Mouse (Mus musculus) heart, postnatal 14 days (tissue): ENCODE results near the gene H13. TPM values are rescaled to one million over a fixed set of nuclear protein-coding genes. Genes with fewer than 3 reads are reported as not detected.
"Not testable (repeated sequence)": the region's sequence is repeated elsewhere in the genome, so short reads cannot be mapped to it uniquely, and the experiment has no call there.

ENCODE experiments used
- DNase-seq, 2 experiments: peaks; one replicate each; pipeline ENCODE4 v3.0.0; 2021 to 2022
- intact Hi-C: fragments of 180-260 bp; cut with DNase I; formaldehyde crosslinking; loops from one replicate; pipeline ENCODE4 v1.15.1; 2025
- total RNA-seq, 2 experiments: library from RNA; stranded (reverse); gene quantifications; 2 replicates each; pipeline ENCODE4 v1.2.3; 2021

Gene H13
- total RNA-seq, 2 experiments from 2014 or later, result 38.7 to 42.4 TPM

GRCm38 (mm10) chr2:152653874-152654715 is 15.2 kb upstream of the H13 start:
- DNase-seq, result peak; percentile 46 to 53

GRCm38 (mm10) chr2:152657398-152657797 is 11.9 kb upstream of the H13 start:
- DNase-seq, result peak; percentile 53 to 65
- intact Hi-C loops, result loop anchor here (1.0 to 5.0 kb wide), 2 partner anchors 42 to 105 kb away; no protein-coding TSS in a partner anchor

More at GRCm38 (mm10) chr2:152653874-152654715, 15.2 kb upstream of the H13 start:
- intact Hi-C loops, result no loop called here

- intact Hi-C loops, result loop anchor here (10.0 kb wide), 1 partner anchor 206 kb away; no protein-coding TSS in a partner anchor
- DNase-seq, result no peak
These were observed 8.1 kb upstream of the H13 start for GRCm38 (mm10) chr2:152661163-152661562.

DNA sequence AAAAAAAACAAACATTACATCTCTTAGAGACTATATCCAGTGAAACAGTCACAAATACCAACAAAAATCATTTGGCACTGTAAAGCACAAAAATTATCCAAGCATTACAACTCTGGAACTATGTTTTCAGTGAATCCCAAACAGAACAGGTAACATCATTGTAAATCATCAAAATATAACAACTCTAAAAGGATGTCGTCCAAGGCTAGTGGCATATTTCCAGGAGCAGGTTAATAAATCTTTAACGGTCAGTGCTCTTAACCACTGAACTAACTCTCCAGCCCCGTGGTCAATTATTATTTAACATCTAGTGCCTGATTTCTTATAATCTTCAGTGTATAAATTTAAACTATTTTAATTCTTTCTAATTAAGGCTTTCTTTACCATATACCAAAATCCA is 3.1 kb upstream of the H13 start:
- intact Hi-C loops, result loop anchor here (10.0 kb wide), 1 partner anchor 211 kb away; no protein-coding TSS in a partner anchor
- not testable (repeated sequence) for DNase-seq

DNA sequence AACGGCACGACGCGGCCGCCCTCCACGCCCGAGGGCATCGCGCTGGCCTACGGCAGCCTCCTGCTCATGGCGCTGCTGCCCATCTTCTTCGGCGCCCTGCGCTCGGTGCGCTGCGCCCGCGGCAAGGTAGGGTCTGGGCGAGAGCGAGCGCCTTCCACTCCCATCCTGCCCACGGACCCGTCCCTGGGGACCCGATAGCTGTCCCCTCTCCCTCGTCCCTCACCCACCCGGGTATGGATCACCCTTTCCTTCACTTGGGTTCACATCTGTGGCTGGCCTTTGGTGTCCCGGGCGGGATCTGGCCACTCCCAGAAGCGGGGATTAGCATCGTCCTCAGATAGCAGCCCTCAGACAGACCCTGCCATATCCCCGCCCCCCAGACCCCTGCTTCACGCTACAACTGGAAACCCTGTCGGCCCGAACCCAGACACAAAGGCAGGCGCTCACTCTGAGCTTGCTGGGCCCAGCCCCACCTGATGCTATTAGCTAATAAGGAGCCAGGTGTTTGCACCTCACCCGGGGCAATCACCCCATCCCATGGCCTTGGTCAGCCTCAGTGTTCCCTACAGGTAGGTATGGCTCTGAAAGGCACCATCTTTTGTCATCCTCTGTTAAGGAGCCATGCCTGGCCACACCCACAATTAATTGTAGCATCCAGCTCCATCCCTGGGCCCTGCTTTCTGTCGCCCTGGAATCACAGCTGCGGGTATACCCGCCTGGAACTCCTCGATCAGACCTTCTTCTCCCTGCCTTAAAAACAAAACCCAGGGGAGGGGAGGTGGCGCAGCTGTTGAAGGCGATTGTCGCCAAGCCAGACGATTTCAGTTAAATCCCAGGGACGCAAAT is 601 bp downstream of the H13 start:
- peak in 1 of 2 experiments; percentile 23 for DNase-seq

GRCm38 (mm10) chr2:152670983-152671641 is 1.9 kb downstream of the H13 start:
- DNase-seq, result no peak
- intact Hi-C loops, result loop anchor here (10.0 kb wide), 1 partner anchor 344 kb away; the partner anchor contains the start of gene Pdrg1

More for the DNA sequence above, 601 bp downstream of the H13 start:
- intact Hi-C loops, result loop anchor here (10.0 kb wide), 2 partner anchors 215 to 345 kb away; partner anchors contain the start of gene Pdrg1

DNA sequence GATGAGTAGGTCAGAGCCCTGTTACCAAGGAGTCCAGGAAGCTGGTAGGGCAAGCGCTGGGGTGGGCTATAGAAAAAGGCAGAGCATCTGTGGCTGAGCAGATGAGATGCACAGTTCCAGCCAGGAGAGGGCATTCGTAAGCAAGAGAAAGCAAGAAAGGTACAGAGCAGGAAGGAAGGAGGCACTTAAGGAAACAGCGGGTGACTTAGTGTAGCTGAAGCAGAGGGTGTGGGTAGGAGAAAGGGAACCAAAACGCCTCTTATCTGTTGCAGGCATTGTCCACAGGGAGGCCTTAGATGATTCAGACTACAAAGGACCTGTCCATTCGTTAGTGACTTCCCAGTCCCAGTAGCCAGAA is 2.4 kb downstream of the H13 start:
- intact Hi-C loops, result loop anchor here (10.0 kb wide), 1 partner anchor 343 kb away; the partner anchor contains the start of gene Pdrg1
- DNase-seq, result peak in 1 of 2 experiments; percentile 44

- DNase-seq, result no peak
- intact Hi-C loops, result loop anchor here (10.0 kb wide), 1 partner anchor 343 kb away; the partner anchor contains the start of gene Pdrg1
These were observed 2.9 kb downstream of the H13 start for GRCm38 (mm10) chr2:152672166-152672565.

GRCm38 (mm10) chr2:152674148-152674547 is 4.9 kb downstream of the H13 start:
- intact Hi-C loops, result loop anchor here (10.0 kb wide), 1 partner anchor 341 kb away; the partner anchor contains the start of gene Pdrg1
- DNase-seq, result no peak

DNA sequence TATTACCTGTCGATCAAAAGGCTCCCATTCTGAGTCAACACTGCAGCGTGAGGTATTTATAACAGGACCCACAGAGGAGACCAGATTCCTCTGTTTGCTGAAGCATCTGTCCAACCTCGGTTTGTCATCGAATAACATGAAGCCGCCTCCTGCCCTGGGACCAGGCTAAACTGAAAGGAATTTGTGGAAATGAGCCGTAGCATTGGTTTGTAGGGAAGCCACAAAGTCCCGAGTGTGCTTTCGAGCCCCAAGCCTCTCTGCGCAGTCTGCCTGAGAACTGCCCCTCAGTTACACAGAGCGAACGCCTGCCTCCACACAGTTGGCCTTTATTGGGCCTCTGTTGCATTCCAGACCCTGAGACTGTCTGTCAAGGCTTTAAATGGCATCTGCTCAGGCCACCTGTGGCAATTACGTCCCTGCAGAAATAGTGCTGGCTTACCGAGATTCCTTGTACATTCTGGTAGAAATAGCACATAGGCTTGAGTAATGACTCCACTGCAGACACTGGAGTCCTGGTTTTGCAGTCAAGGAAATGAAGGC is 6.1 kb downstream of the H13 start:
- no peak for DNase-seq
- intact Hi-C loops, result loop anchor here (10.0 kb wide), 1 partner anchor 339 kb away; the partner anchor contains the start of gene Pdrg1

DNA sequence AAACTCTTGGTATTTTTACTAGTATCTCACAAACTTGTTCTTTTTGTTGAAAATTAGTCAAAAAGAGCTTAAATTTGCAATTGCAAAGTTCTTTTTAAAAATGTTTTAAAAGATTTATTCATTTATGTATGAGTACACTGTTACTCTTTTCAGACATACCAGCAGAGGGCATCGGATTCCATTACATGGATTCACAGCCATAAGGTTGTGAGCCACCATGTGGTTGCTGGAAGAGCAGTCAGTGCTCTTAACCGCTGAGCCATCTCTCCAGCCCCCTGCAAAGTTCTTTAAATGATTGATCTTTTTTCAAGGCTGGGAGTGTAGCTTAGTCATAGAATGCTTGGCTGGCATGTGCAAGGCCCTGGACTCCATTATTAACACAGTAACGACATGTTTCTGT is 9.0 kb downstream of the H13 start:
- no peak for DNase-seq
- intact Hi-C loops, result loop anchor here (10.0 kb wide), 1 partner anchor 336 kb away; the partner anchor contains the start of gene Pdrg1

GRCm38 (mm10) chr2:152678925-152679324 is 9.7 kb downstream of the H13 start:
- no peak for DNase-seq
- intact Hi-C loops, result loop anchor here (10.0 kb wide), 1 partner anchor 336 kb away; the partner anchor contains the start of gene Pdrg1

DNA sequence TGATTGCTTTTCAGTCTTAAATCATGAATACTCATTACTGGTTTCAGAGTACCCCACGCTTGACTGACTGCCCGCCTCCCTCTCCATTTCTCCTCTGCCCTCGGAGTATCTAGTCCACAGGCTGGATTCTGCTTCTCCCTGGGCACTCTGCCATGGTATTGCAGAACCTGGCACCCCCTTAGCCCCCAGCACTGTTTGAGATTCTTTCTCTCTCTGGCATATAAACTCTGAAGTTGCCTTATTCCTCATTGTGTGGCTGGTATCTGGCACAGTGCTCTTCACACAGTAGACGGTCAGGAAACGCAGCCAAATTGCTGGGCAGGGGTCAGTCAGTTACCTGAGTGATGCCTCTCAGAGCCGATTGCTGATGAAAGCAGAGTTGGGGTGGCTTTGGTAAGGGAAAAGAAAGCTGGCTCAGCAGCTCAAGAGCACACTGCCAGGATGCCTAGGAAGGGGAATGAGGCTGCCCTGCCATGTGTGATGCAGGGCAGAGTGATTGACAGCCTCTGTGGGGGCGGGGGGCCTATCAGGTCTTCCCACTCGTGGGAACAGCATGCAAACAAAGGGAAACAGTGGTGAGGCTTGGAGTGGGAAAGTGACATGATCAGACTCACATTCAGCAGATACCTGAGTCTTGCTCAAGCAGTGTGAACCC is 10.6 kb downstream of the H13 start:
- no peak for DNase-seq
- intact Hi-C loops, result loop anchor here (10.0 kb wide), 1 partner anchor 335 kb away; the partner anchor contains the start of gene Pdrg1

GRCm38 (mm10) chr2:152683086-152683485 is 13.8 kb downstream of the H13 start:
- intact Hi-C loops, result no loop called here
- DNase-seq, result no peak

GRCm38 (mm10) chr2:152686399-152686798 is 17.1 kb downstream of the H13 start:
- intact Hi-C loops, result no loop called here
- no peak for DNase-seq

- intact Hi-C loops, result no loop called here
- DNase-seq, result peak; percentile 94 to 97
These were observed 17.6 kb downstream of the H13 start, which contains the start of gene Mcts2 for GRCm38 (mm10) chr2:152686806-152687267. Mcts2 (plus strand) TSS chr2:152687035.

DNA sequence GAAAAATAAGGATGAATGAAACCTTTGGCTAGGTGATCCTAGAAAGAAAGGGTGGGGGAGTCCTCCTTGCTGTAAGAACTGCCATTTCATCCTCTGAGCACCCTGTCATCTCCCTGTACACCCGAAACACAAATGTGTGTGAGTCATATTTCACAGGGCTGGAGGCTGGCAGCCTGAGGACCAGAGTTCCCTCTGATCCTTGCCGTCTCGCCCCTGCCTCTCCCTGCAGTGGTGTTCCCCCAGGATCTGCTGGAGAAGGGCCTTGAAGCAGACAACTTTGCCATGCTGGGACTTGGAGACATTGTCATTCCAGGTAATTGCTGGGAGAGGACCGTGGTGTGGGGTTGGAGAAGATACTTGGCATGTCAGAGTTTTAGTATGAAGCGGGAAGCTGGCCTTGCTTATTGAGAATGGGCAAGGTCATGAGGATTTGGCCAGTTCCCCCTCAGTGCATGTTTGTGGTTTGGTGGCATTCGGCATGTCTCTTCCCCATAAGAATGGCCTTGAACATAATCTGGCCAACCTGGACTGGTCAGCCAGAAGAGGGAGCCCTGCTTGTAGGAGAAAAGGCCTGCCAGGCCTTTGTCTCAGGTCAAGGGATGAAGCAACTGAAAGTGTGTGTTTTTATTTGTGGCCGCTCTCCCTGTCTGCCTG is 22.4 kb downstream of the H13 start:
- intact Hi-C loops, result no loop called here
- peak in 1 of 2 experiments; percentile 46 for DNase-seq

DNA sequence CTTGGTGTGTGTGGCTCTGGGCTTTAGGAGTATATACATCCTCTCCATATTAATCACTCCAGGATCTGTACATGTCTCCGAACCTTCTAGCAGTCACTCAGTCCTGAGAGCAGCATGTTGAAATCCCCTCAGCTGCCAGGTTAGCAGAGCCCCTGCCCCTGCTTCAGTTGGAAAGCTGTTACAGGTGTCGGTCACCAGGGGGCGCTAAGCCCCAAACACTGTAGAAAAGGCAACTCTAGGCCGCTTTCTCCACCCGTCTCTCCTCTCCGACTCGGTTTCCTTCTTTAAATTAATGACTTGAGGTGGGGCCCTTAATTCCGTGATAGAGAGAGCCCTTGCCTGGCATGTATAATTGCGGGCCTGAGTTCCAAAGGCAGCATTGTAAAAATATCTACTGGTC is 24.0 kb downstream of the H13 start:
- intact Hi-C loops, result no loop called here
- peak; percentile 75 to 76 for DNase-seq
